Mouse (Mus musculus): ENCODE data around the gene Rmdn2. TPM values are rescaled to one million over a fixed set of nuclear protein-coding genes. Genes with fewer than 3 reads are reported as not detected.

Gene Rmdn2
- polyA plus RNA-seq, 1 experiment = 12.0 TPM

- Histone ChIP-seq H3K4me3 (ENCODE audit: insufficient read depth, low read length) (no peak overlapping the region), H3K4me1 (ENCODE audit: control insufficient read depth, insufficient read depth, low read length) (no peaks in the 10 kb centered on the region), H3K27ac (ENCODE audit: insufficient read depth, low read length) (no peak overlapping the region)
- TF ChIP-seq POLR2A (IDR thresholded peaks at IDR 0.05; ENCODE audit: low read depth, low read length) (no peak), CTCF (IDR thresholded peaks at IDR 0.05; ENCODE audit: borderline replicate concordance, insufficient read depth, low read length) (no peak)
Observed at GRCm38 (mm10) chr17:79650297-79650696, 38.6 kb downstream of the Rmdn2 start.

- TF ChIP-seq POLR2A (IDR thresholded peaks at IDR 0.05; ENCODE audit: low read depth, low read length) (no peak), CTCF (IDR thresholded peaks at IDR 0.05; ENCODE audit: borderline replicate concordance, insufficient read depth, low read length) (no peak)
- no peak overlapping the region for H3K4me3 ChIP-seq (ENCODE audit: insufficient read depth, low read length)
- no peak overlapping the region for H3K27ac ChIP-seq (ENCODE audit: insufficient read depth, low read length)
- H3K4me1 ChIP-seq (ENCODE audit: control insufficient read depth, insufficient read depth, low read length) = no peaks in the 10 kb centered on the region
Observed at GRCm38 (mm10) chr17:79653171-79653570, 41.5 kb downstream of the Rmdn2 start.

GRCm38 (mm10) chr17:79654187-79654586 lies 42.5 kb downstream of the Rmdn2 start:
- Histone ChIP-seq H3K4me1 (ENCODE audit: control insufficient read depth, insufficient read depth, low read length) (no peaks in the 10 kb centered on the region), H3K27ac (ENCODE audit: insufficient read depth, low read length) (no peak overlapping the region), H3K4me3 (ENCODE audit: insufficient read depth, low read length) (no peak overlapping the region)
- TF ChIP-seq CTCF (IDR thresholded peaks at IDR 0.05; ENCODE audit: borderline replicate concordance, insufficient read depth, low read length) = no peak
- TF ChIP-seq POLR2A (IDR thresholded peaks at IDR 0.05; ENCODE audit: low read depth, low read length) = no peak

- H3K4me3 ChIP-seq (ENCODE audit: insufficient read depth, low read length) = no peak overlapping the region
- TF ChIP-seq CTCF (IDR thresholded peaks at IDR 0.05; ENCODE audit: borderline replicate concordance, insufficient read depth, low read length) (no peak), POLR2A (IDR thresholded peaks at IDR 0.05; ENCODE audit: low read depth, low read length) (no peak)
- H3K4me1 ChIP-seq (ENCODE audit: control insufficient read depth, insufficient read depth, low read length) = peaks cover 2% of the 10 kb centered on the region; the same call in 1 of the 2 replicates
- no peak overlapping the region for H3K27ac ChIP-seq (ENCODE audit: insufficient read depth, low read length)
Observed at GRCm38 (mm10) chr17:79657785-79658184, 46.1 kb downstream of the Rmdn2 start.

- Histone ChIP-seq H3K4me3 (ENCODE audit: insufficient read depth, low read length) (no peak overlapping the region), H3K27ac (ENCODE audit: insufficient read depth, low read length) (no peak overlapping the region), H3K4me1 (ENCODE audit: control insufficient read depth, insufficient read depth, low read length) (peaks cover 5% of the 10 kb centered on the region)
- no peak for TF ChIP-seq CTCF (IDR thresholded peaks at IDR 0.05; ENCODE audit: borderline replicate concordance, insufficient read depth, low read length)
- no peak for TF ChIP-seq POLR2A (IDR thresholded peaks at IDR 0.05; ENCODE audit: low read depth, low read length)
Observed at GRCm38 (mm10) chr17:79658452-79658851, 46.8 kb downstream of the Rmdn2 start.

GRCm38 (mm10) chr17:79658863-79659262 lies 47.2 kb downstream of the Rmdn2 start:
- Histone ChIP-seq H3K4me1 (ENCODE audit: control insufficient read depth, insufficient read depth, low read length) (peaks cover 7% of the 10 kb centered on the region), H3K27ac (ENCODE audit: insufficient read depth, low read length) (no peak overlapping the region), H3K4me3 (ENCODE audit: insufficient read depth, low read length) (no peak overlapping the region)
- TF ChIP-seq CTCF (IDR thresholded peaks at IDR 0.05; ENCODE audit: borderline replicate concordance, insufficient read depth, low read length) (no peak), POLR2A (IDR thresholded peaks at IDR 0.05; ENCODE audit: low read depth, low read length) (no peak)

GRCm38 (mm10) chr17:79661387-79661786 lies 49.7 kb downstream of the Rmdn2 start:
- Histone ChIP-seq H3K4me1 (ENCODE audit: control insufficient read depth, insufficient read depth, low read length) (peaks cover 7% of the 10 kb centered on the region), H3K4me3 (ENCODE audit: insufficient read depth, low read length) (no peak overlapping the region), H3K27ac (ENCODE audit: insufficient read depth, low read length) (peak overlapping the region; percentile 6; the same call in 1 of the 2 replicates)
- TF ChIP-seq POLR2A (IDR thresholded peaks at IDR 0.05; ENCODE audit: low read depth, low read length) = no peak
- no peak for TF ChIP-seq CTCF (IDR thresholded peaks at IDR 0.05; ENCODE audit: borderline replicate concordance, insufficient read depth, low read length)

GRCm38 (mm10) chr17:79661848-79662247 lies 50.2 kb downstream of the Rmdn2 start:
- TF ChIP-seq POLR2A (IDR thresholded peaks at IDR 0.05; ENCODE audit: low read depth, low read length) (no peak), CTCF (IDR thresholded peaks at IDR 0.05; ENCODE audit: borderline replicate concordance, insufficient read depth, low read length) (no peak)
- Histone ChIP-seq H3K4me3 (ENCODE audit: insufficient read depth, low read length) (no peak overlapping the region), H3K27ac (ENCODE audit: insufficient read depth, low read length) (no peak overlapping the region)

GRCm38 (mm10) chr17:79663393-79664105 lies 51.9 kb downstream of the Rmdn2 start:
- Histone ChIP-seq H3K4me1 (ENCODE audit: control insufficient read depth, insufficient read depth, low read length) (peaks cover 7% of the 10 kb centered on the region), H3K27ac (ENCODE audit: insufficient read depth, low read length) (peak overlapping the region; percentile 91)
- TF ChIP-seq CTCF (IDR thresholded peaks at IDR 0.05; ENCODE audit: borderline replicate concordance, insufficient read depth, low read length) (no peak), POLR2A (IDR thresholded peaks at IDR 0.05; ENCODE audit: low read depth, low read length) (no peak)

More at GRCm38 (mm10) chr17:79661848-79662247, 50.2 kb downstream of the Rmdn2 start:
- H3K4me1 ChIP-seq (ENCODE audit: control insufficient read depth, insufficient read depth, low read length) = peaks cover 7% of the 10 kb centered on the region

GRCm38 (mm10) chr17:79664106-79664417 lies 52.4 kb downstream of the Rmdn2 start:
- TF ChIP-seq POLR2A (IDR thresholded peaks at IDR 0.05; ENCODE audit: low read depth, low read length) = no peak
- peak overlapping the region; percentile 19; the same call in 1 of the 2 replicates for H3K27ac ChIP-seq (ENCODE audit: insufficient read depth, low read length)
- H3K4me3 ChIP-seq (ENCODE audit: insufficient read depth, low read length) = no peak overlapping the region
- H3K4me1 ChIP-seq (ENCODE audit: control insufficient read depth, insufficient read depth, low read length) = peaks cover 7% of the 10 kb centered on the region

More at GRCm38 (mm10) chr17:79663393-79664105, 51.9 kb downstream of the Rmdn2 start:
- no peak overlapping the region for H3K4me3 ChIP-seq (ENCODE audit: insufficient read depth, low read length)
